Mouse (Mus musculus) brain, adult 10 weeks (tissue): ENCODE results near the gene Dnajc7. TPM values are rescaled to one million over a fixed set of nuclear protein-coding genes. Genes with fewer than 3 reads are reported as not detected.

Experiments
- polyA plus RNA-seq: library from polyadenylated mRNA; stranded (reverse); fragments of 350-450 nt; fragmentation: Illumina TruSeq; extraction: RNeasy Lipid Tissue Mini Kit (QIAGEN cat#74804); gene quantifications from one replicate; pipeline ENCODE4 v1.2.3, GENCODE M21; 2015; ENCODE audit warnings: low read depth, low replicate concordance

Gene Dnajc7
- 208 TPM for polyA plus RNA-seq

GRCm38 (mm10) chr11:100619982-100620381 is at the start of gene Dnajc7:
TSS of gene Dnajc7 (minus strand) at chr11:100620168.

GRCm38 (mm10) chr11:100618761-100619484 is 1.0 kb downstream of the Dnajc7 start, which contains the start of gene Nkiras2:
TSS of gene Nkiras2 (plus strand) at chr11:100619244.

GRCm38 (mm10) chr11:100574708-100575483 is 45.1 kb downstream of the Dnajc7 start, which contains the start of gene Cnp:
TSS of gene Cnp (plus strand) at chr11:100574904.

GRCm38 (mm10) chr11:100544832-100545745 is 74.9 kb downstream of the Dnajc7 start, which contains the start of gene Ttc25:
TSS of gene Ttc25 (plus strand) at chr11:100545607.

Other genes starting within 250 kb of the Dnajc7 start
- gene Jup, start 222.4 kb downstream of the Dnajc7 start, polyA plus RNA-seq = 33.4 TPM
- gene P3h4, start 205.3 kb downstream of the Dnajc7 start, polyA plus RNA-seq = 19.1 TPM
- gene Fkbp10, start 204.5 kb downstream of the Dnajc7 start, polyA plus RNA-seq = 5.4 TPM
- gene Nt5c3b, start 178.4 kb downstream of the Dnajc7 start, polyA plus RNA-seq = 82.3 TPM
- gene Klhl10, start 178.3 kb downstream of the Dnajc7 start, polyA plus RNA-seq = 0.43 TPM
- 23.5 TPM for gene Klhl11, start 147.4 kb downstream of the Dnajc7 start, polyA plus RNA-seq
- 113 TPM for gene Acly, start 92.2 kb downstream of the Dnajc7 start, polyA plus RNA-seq
- 1.7 TPM for gene Ttc25, start 74.6 kb downstream of the Dnajc7 start, polyA plus RNA-seq
- 371 TPM for gene Cnp, start 45.3 kb downstream of the Dnajc7 start, polyA plus RNA-seq
- 12.7 TPM for gene Nkiras2, start 924 bp downstream of the Dnajc7 start, polyA plus RNA-seq
- 0.42 TPM for gene Zfp385c, start 72.3 kb upstream of the Dnajc7 start, polyA plus RNA-seq
- 2.4 TPM for gene Dhx58, start 84.1 kb upstream of the Dnajc7 start, polyA plus RNA-seq
- 53.7 TPM for gene Kat2a, start 92.3 kb upstream of the Dnajc7 start, polyA plus RNA-seq
- gene Hspb9, start 93.7 kb upstream of the Dnajc7 start, polyA plus RNA-seq = not detected
- gene Rab5c, start 118.0 kb upstream of the Dnajc7 start, polyA plus RNA-seq = 175 TPM
- gene Kcnh4, start 139.8 kb upstream of the Dnajc7 start, polyA plus RNA-seq = 9.3 TPM
- not detected for gene Hcrt, start 142.8 kb upstream of the Dnajc7 start, polyA plus RNA-seq
- 7.5 TPM for gene Ghdc, start 150.8 kb upstream of the Dnajc7 start, polyA plus RNA-seq
- 16.9 TPM for gene Stat5b, start 230.6 kb upstream of the Dnajc7 start, polyA plus RNA-seq
- gene Stat5a, start 239.2 kb upstream of the Dnajc7 start, polyA plus RNA-seq = 1.1 TPM